Mouse (Mus musculus): Measurements from ENCODE around the gene Sowahb. TPM values are rescaled to one million over a fixed set of nuclear protein-coding genes. Genes with fewer than 3 reads are reported as not detected.
A peak's percentile ranks its signal among the peaks of the same experiment; 100 is the strongest.

Gene Sowahb
- polyA plus RNA-seq, 1 experiment from 2014 or later: 1.3 TPM

DNA sequence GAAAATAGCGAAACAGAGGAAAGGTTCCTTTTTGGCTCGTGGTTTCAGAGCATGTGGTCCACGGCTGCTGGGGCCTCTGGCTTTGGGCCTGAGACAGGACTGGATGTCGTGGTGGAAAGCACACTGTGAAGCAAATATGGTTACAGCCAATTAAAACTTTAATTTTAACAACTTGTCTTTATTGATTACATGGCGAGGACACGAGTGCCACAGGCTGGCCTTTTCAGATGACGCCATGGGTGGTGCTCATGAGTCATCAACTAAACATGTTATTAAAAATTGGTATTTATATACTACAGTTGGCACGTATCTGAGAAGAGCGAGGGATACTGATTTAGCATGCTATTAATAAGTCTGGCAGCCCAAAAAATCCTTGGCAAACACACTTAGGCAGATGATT lies 7.1 kb upstream of the Sowahb start:
- no peaks in the 10 kb centered on the region for H3K9me3 ChIP-seq (ENCODE audit: low read length)
- no peaks in the 10 kb centered on the region for H3K27me3 ChIP-seq (replicated peaks; ENCODE audit: insufficient read depth, low read length)
- no peaks in the 10 kb centered on the region for H3K36me3 ChIP-seq (ENCODE audit: insufficient read depth, low read length)
- no peaks in the 10 kb centered on the region for H3K4me1 ChIP-seq (ENCODE audit: insufficient read depth, low read depth, low read length)
- DNase-seq (ENCODE audit: low spot score): no peak
- H3K4me3 ChIP-seq (ENCODE audit: low read depth, low read length): no peak overlapping the region
- TF ChIP-seq EP300 (IDR thresholded peaks at IDR 0.05): no peak
- no peak for TF ChIP-seq CTCF (IDR thresholded peaks at IDR 0.05)
- H3K27ac ChIP-seq (ENCODE audit: low read length): no peak overlapping the region
- no peak for ATAC-seq
- no peak overlapping the region for H3K4me2 ChIP-seq (replicated peaks; ENCODE audit: low read depth, low read length)
- no peak overlapping the region for H3K9ac ChIP-seq (replicated peaks; ENCODE audit: low read depth)
- WGBS: 62% methylated on average over 9 of the region's 9 CpGs

GRCm38 (mm10) chr5:93051041-93051440 lies 6.2 kb upstream of the Sowahb start:
- 56% methylated on average over 5 of the region's 5 CpGs for WGBS

DNA sequence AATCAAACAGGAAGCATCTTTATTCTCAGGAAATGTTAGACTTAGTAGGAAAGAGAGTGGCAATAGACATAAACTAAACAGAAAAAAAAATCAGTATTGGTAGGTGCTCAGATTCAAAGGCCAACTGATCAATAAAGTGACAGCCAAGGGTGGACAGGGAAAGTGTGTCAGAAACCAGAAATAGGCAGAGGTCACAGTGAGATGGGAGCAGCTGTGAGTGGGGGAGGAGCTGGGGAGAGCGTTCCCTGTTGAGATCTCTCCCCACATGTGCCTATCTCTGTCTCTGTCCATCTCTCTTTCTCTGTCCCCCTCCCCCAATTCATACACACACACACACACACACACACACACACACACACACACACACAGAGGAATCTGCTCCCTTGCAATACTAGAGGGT lies 5.1 kb upstream of the Sowahb start:
- H3K27ac ChIP-seq (ENCODE audit: low read length): no peak overlapping the region
- DNase-seq (ENCODE audit: low spot score) (no peak), ATAC-seq (no peak)
- no peak overlapping the region for H3K9ac ChIP-seq (replicated peaks; ENCODE audit: low read depth)
- no peaks in the 10 kb centered on the region for H3K9me3 ChIP-seq (ENCODE audit: low read length)
- no peak overlapping the region for H3K4me2 ChIP-seq (replicated peaks; ENCODE audit: low read depth, low read length)
- H3K36me3 ChIP-seq (ENCODE audit: insufficient read depth, low read length): no peaks in the 10 kb centered on the region
- 55% methylated on average over 1 of the region's 1 CpGs for WGBS
- H3K27me3 ChIP-seq (replicated peaks; ENCODE audit: insufficient read depth, low read length): 0 out of 2 replicates have a peak, but pooled peaks cover under 1% of the 10 kb centered on the region
- H3K4me3 ChIP-seq (ENCODE audit: low read depth, low read length): no peak overlapping the region
- TF ChIP-seq EP300 (IDR thresholded peaks at IDR 0.05) (no peak), CTCF (IDR thresholded peaks at IDR 0.05) (no peak)
- no peaks in the 10 kb centered on the region for H3K4me1 ChIP-seq (ENCODE audit: insufficient read depth, low read depth, low read length)

More at GRCm38 (mm10) chr5:93051041-93051440, 6.2 kb upstream of the Sowahb start:
- Histone ChIP-seq H3K27me3 (replicated peaks; ENCODE audit: insufficient read depth, low read length) (no peaks in the 10 kb centered on the region), H3K36me3 (ENCODE audit: insufficient read depth, low read length) (no peaks in the 10 kb centered on the region), H3K9me3 (ENCODE audit: low read length) (no peaks in the 10 kb centered on the region), H3K4me1 (ENCODE audit: insufficient read depth, low read depth, low read length) (no peaks in the 10 kb centered on the region), H3K9ac (replicated peaks; ENCODE audit: low read depth) (no peak overlapping the region), H3K4me3 (ENCODE audit: low read depth, low read length) (no peak overlapping the region), H3K27ac (ENCODE audit: low read length) (no peak overlapping the region), H3K4me2 (replicated peaks; ENCODE audit: low read depth, low read length) (no peak overlapping the region)
- ATAC-seq (no peak), DNase-seq (ENCODE audit: low spot score) (no peak)
- TF ChIP-seq CTCF (IDR thresholded peaks at IDR 0.05) (peak; percentile 29; the same call in 1 of the 2 replicates), EP300 (IDR thresholded peaks at IDR 0.05) (no peak)

GRCm38 (mm10) chr5:93048481-93049240 lies 3.8 kb upstream of the Sowahb start:
- DNase-seq (ENCODE audit: low spot score) (no peak), ATAC-seq (no peak)
- no peak for TF ChIP-seq EP300 (IDR thresholded peaks at IDR 0.05)
- TF ChIP-seq CTCF (IDR thresholded peaks at IDR 0.05): no peak
- no peaks in the 10 kb centered on the region for H3K9me3 ChIP-seq (ENCODE audit: low read length)
- 60% methylated on average over 13 of the region's 13 CpGs for WGBS
- H3K9ac ChIP-seq (replicated peaks; ENCODE audit: low read depth): no peak overlapping the region
- no peak overlapping the region for H3K4me2 ChIP-seq (replicated peaks; ENCODE audit: low read depth, low read length)
- no peak overlapping the region for H3K4me3 ChIP-seq (ENCODE audit: low read depth, low read length)
- H3K27ac ChIP-seq (ENCODE audit: low read length): no peak overlapping the region
- no peaks in the 10 kb centered on the region for H3K4me1 ChIP-seq (ENCODE audit: insufficient read depth, low read depth, low read length)
- peaks cover 13% of the 10 kb centered on the region; the same call in 1 of the 2 replicates for H3K27me3 ChIP-seq (replicated peaks; ENCODE audit: insufficient read depth, low read length)
- H3K36me3 ChIP-seq (ENCODE audit: insufficient read depth, low read length): no peaks in the 10 kb centered on the region

DNA sequence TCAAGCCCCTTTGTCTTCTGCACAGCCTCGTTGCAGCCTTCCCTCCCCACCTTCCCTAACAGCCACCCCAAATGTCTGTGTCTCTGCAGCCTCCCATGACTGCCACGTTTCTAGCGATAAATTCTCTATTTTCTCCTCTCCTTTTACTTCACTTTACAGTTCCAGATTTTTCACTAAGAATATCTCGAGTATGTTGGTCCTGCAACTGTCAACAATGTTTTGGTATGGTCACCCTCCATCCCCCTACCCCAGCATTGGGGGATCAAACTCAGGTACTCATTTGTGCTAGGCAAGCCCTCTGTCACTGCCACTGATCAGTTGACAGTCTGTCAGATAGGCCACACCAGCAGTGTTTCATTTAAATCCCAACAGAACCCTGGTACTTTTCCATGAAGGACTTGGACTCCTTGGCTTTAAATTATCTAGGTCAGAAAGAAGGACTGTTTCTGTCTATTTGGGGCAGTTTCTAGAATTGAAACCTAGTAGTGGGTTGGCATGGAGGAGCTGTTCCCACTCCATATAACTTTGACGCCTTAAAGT lies 1.6 kb upstream of the Sowahb start:
- no peaks in the 10 kb centered on the region for H3K36me3 ChIP-seq (ENCODE audit: insufficient read depth, low read length)
- no peak overlapping the region for H3K27ac ChIP-seq (ENCODE audit: low read length)
- H3K4me2 ChIP-seq (replicated peaks; ENCODE audit: low read depth, low read length): no peak overlapping the region
- H3K9ac ChIP-seq (replicated peaks; ENCODE audit: low read depth): no peak overlapping the region
- no peaks in the 10 kb centered on the region for H3K9me3 ChIP-seq (ENCODE audit: low read length)
- 46% methylated on average over 5 of the region's 5 CpGs for WGBS
- TF ChIP-seq EP300 (IDR thresholded peaks at IDR 0.05): no peak
- TF ChIP-seq CTCF (IDR thresholded peaks at IDR 0.05): no peak
- no peak for DNase-seq (ENCODE audit: low spot score)
- H3K4me3 ChIP-seq (ENCODE audit: low read depth, low read length): no peak overlapping the region
- peaks cover 14% of the 10 kb centered on the region; the same call in 1 of the 2 replicates for H3K27me3 ChIP-seq (replicated peaks; ENCODE audit: insufficient read depth, low read length)
- no peak for ATAC-seq
- H3K4me1 ChIP-seq (ENCODE audit: insufficient read depth, low read depth, low read length): 0 out of 2 replicates have a peak, but pooled peaks cover 2% of the 10 kb centered on the region

- H3K27me3 ChIP-seq (replicated peaks; ENCODE audit: insufficient read depth, low read length): peaks cover 14% of the 10 kb centered on the region; the same call in 1 of the 2 replicates
These were observed 521 bp upstream of the Sowahb start for GRCm38 (mm10) chr5:93045371-93045714.

More at GRCm38 (mm10) chr5:93045371-93045714, 521 bp upstream of the Sowahb start:
- Histone ChIP-seq H3K4me1 (ENCODE audit: insufficient read depth, low read depth, low read length) (0 out of 2 replicates have a peak, but pooled peaks cover 4% of the 10 kb centered on the region), H3K9ac (replicated peaks; ENCODE audit: low read depth) (peak overlapping the region; percentile 27; the same call in 1 of the 2 replicates), H3K36me3 (ENCODE audit: insufficient read depth, low read length) (no peaks in the 10 kb centered on the region), H3K9me3 (ENCODE audit: low read length) (no peaks in the 10 kb centered on the region), H3K4me2 (replicated peaks; ENCODE audit: low read depth, low read length) (peak overlapping the region; percentile 69), H3K4me3 (ENCODE audit: low read depth, low read length) (peak overlapping the region; percentile 48), H3K27ac (ENCODE audit: low read length) (peak overlapping the region; percentile 71; the same call in 1 of the 2 replicates)
- WGBS: 2% methylated on average over 18 of the region's 19 CpGs
- DNase-seq (ENCODE audit: low spot score): no peak
- ATAC-seq: no peak
- no peak for TF ChIP-seq EP300 (IDR thresholded peaks at IDR 0.05)
- no peak for TF ChIP-seq CTCF (IDR thresholded peaks at IDR 0.05)

Data from lung, postnatal 0 days (tissue).